Mouse (Mus musculus) ovary, adult 18-20 months (tissue): Measurements from ENCODE around the gene Prdm2.

Source experiments
- DNase-seq: peaks from one replicate; pipeline ENCODE4 v3.0.0; 2022; ENCODE audit warnings: low spot score, mixed read lengths

The Prdm2 gene

DNA sequence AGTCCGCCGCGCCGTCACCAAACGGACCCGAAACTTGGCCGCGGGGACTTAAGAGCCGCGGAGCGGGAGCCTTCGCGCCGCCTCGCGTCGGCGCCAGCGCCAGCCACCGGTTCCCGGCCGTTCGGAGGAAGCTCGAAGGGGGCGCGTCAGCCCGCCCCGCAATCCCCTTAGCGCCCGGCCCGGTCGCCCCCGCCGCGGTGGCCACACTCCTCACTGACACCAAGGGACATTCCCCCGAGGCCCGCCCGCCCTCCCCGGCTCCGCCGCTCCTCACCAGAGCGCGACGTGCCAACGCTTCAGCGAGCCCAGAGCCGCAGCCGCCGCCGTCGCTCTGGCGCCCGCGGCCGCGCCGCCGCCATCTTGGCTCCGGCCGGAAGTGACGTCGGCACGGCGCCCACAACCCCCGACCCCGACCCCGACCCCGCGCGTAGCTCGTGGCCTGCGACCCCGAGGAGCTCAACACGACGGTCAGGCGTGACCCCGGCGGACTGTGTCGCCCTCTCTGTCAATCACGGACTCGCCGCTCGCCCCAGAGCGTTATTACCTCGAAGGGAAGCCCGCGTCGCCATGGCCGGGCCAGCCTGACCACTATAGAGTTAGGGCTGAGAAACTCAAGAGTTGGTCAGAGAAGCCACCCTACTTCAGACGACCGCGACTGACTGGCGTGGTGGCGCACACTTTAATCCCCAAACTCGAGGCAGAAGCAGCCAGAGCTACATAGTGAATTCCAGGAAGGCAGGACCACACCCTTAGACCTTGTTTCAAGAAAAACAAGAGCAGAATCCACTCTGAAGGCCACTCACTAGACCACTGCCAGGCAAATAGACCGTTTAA, at the start of gene Prdm2:
Gene Prdm2, minus strand, starts transcription at position 655 of the 834 bp plus-strand sequence.
- DNase-seq, result peak; percentile 16

DNA sequence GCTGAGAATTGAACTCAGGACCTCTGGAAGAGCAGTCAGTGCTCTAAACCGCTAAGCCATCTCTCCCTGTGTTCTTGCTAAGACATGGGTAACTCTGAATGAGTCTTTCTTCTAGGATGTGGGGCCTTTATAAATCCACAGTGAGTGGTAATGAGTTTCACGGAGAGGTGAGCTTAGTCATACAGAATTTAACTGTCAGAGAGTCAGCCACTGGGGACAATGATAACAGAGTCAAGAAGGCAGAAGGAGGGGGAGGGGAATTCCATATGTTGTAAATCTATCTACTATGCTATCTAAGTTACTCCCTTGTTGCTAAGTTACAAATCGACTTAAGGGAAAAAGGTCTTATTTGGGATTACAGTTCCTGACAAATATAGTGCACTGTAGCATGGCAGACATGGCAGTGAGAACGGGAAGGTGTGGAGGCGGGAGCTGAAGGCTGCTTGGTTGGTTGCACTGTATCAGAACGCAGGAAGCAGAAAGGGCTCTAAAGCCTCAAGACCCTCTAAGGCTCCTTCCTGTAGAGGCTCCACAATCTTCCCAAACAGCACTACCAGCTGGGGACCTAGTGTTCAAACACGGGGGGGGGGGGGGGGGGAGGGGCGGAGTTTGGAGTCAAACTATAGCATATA, 47.0 kb upstream of the Prdm2 start:
- no peak for DNase-seq

DNA sequence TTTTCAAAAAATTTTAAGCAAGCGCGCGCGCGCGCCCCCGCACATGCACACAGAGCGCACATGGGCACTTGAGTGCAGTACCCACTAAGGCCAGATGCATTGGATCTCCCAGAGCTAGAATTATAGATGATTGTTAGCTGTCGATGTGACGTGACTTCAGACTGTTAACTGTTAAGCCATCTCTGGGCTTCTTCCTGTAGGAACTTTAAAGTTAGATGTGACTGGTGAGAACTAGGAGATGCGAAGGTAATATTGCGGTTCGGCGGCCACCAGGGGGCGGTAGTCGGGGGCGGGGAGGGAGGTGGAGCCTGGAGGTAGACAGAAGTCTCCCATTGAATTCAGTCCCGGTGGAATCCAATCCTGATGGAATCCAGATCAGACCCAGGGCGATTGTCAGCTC, 45.7 kb upstream of the Prdm2 start:
- no peak for DNase-seq

DNA sequence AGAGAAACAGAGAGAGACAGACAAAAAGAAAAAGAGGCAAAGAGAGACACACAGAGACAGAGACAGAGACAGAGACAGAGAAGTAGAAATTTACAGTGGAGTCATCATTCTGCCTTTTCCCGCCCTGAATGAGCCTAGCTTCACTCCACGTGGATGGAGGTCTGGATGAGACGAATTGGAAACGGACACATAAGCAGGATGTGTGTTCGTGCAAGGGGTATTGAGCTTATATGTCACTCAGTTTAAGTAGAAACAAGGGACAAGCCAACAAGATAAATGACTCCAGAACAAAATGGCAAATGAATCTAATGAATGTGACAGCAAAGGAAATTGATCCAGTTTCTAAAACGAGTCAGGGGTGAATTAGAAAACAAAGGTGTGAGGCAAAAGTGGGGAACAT, 45.2 kb upstream of the Prdm2 start:
- DNase-seq, result no peak

DNA sequence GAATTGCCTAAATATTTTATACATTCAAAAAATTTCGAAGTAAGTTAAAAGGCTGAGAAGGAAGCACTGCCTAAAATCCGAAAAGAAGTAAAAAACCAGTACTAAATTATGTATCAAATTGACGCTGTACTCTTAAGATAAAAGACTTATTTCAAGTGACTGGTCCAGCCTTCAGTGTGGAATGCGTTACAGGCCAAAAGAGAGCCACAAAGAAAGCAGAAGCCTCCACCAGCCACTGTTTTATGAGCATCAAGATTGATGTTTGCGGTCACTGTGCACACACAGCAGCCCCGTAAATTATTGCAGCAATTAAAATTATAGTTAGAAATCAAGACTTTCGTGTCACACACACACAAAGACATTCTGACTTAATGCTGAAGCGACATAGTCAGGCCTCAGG, 42.7 kb upstream of the Prdm2 start:
- DNase-seq, result no peak

DNA sequence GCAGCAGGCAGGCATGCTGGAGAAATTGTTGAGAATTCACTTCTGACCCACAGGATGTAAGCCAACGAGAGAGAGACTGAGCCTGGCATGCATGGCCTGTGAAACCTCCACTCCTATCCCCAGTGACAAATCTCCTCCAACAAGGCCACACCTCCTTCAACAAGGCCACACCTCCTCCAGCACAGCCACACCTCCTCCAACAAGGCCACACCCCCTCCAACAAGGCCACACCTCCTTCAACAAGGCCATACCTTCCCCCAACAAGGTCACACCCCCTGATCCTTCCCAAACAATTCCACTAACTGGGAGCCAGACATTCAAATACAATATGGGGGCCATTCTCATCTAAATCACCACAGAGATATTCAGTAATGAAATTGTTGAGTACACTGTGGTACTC, 40.6 kb upstream of the Prdm2 start:
- no peak for DNase-seq

DNA sequence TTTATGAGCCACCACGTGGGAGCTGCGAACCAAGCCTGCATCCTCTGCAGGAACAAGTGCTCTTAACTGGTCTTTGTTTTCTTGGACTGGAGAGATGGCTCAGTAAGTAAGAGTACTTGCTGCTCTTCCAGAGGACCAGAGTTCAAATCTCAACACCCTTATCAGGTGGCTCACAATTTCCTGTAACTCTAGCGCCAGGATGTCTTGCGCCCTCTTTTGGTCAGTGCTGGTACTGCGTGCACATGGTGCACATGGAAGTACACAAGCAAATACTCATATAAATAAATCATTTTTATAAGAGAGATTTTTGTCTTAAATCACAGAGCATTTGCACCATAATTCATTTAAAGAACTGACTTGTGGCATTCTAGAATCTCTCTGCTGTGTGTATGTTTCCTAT, 35.3 kb upstream of the Prdm2 start:
- DNase-seq, result no peak

DNA sequence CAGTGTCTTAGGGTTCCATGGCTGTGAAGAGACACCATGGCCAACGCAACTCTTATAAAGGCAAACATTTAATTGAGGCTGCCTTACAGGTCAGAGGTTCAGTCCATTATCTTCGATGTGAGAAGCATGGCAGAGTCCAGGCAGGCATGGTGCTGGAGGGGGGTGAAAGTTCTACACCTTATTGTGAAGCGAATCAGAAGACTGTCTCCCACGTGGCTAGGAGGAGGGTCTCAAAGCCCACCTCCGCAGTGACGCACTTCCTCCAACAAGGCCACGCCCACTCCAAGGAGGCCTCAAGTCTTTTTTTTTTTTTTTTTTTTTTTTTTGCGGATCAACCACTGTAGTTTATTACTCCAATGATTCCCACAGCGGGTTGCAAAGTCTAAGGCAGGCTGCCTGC, 28.5 kb upstream of the Prdm2 start:
- no peak for DNase-seq

DNA sequence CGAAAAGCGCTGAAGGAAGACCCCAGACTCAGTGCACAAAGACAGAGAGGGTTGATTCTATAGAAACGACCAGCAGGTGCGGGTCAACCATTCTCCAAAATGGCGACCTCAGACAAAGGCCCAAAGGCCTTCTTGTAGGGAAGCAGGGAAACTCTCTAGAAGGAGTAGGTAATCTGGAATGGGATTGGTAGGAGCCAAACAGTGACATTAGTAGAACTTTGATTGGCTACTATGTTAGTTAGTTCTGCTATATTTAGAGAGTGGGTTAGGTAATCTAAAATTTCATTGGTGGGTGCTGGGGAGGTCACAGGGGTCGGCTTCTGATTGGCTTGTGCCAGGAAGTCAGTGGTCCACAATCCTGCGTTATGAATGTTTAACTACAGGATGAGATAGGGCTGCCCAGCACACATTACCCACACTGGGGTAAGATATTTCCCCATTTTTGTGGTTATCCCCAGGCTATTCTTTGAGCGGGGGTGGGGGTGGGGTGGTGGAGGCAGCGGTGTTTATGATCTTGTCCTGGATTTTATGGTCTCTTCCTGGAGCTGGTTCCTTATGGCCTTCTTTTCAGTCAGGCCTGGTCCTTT, 26.9 kb upstream of the Prdm2 start:
- no peak for DNase-seq

DNA sequence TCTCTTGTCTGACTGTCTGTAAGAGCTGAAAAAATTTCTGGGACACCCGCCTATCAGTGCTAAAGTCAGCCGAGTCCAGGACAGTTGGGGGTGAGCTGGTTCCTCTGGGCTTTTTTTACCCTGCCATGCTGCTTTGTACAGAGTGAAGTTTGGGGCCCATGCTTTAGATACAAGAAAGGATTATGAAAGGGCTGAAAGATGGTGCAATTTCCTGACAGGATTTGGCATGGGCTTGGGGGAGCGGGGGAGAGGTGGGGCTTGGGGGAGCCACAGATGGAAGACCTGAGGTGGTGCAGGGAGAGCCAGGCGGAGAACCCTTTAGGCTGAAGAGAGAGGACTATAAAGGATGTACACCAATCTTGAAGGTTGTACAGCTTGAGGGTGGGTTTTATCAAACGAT, 26.3 kb upstream of the Prdm2 start:
- DNase-seq, result no peak

DNA sequence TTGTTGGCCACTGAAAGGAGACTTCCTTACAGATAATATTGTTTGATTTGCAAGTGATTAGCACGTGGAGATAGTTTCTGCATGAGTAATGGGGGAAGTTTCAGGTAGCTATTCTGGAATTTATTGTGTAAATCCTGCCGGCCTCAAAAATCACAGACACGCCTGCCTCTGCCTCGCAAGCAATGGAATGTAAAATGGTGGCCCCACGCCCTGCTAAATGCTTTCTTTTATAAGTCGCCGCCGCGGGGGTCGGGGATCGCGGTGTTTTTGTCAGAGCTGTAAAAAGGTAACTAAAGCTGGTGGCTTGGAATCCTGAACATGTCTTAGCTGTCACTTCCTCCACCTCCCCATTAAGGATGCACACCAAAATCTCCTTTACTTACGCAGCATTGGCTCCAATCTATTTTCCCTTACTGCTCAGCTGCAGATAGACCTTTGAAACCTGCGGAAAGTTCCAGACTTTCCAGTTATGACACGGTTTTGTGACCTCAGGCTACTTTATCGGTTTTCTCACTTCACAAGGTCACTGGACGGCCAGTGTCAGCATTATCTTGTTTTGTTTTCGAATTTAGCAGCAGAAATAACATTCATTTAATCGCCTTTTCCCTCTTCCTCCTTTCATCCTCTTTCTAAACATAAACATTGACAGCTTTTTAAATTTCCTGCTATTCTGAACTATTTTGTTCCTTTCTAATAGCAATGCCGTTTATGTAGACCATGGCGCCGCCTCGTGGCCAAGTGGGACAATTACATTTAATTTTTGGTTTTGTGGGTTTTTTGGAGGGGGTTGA, 25.6 kb upstream of the Prdm2 start:
- no peak for DNase-seq

DNA sequence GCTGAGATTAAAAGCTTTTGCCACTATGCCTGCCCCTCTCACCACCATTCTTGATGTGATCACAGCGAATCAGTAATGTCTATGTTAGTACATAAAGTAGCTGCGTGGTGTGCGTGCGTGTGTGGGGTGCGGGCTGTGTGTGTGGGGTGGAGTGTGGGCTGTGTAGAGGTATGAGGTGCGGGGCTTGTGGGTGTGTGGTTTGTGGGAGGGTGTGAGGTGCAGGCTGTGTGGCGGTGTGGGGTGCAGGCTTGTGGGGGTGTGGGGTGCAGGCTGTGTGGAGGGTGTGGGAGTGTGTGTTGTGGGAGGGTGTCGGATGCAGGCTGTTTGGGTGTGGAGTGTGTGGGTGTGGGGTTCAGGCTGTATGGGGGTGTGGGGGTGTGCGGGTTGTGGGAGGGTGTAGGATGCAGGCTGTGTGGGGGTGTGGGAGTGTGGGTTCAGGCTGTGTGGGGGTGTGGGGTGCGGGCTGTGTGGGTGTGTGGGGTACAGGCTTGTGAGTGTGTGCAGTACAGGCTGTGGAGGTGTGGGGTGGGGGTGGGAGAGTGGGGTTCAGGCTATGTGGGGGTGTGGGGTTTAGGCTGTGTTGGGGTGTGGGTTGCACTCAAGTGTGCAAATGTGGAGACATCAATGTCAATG, 19.1 kb upstream of the Prdm2 start:
- DNase-seq, result no peak

DNA sequence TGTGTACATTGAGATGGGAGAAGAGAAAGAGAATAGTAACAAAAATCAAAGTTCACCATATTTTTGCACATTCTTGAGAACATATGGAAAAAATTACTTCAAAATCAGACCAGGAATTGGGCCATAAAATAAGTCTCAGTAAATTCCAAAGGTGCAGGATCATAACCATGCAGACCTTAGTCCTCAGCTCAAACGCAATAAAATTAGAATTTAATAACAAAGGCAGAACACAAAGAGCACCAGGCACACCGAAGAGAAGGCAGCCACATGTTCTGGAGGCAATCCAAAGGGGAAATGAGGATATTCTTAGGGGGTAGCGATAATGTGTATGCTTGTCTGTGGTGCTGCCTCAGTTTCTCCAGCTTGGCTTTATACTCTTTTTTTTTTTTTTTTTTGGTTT, 18.3 kb upstream of the Prdm2 start:
- no peak for DNase-seq

DNA sequence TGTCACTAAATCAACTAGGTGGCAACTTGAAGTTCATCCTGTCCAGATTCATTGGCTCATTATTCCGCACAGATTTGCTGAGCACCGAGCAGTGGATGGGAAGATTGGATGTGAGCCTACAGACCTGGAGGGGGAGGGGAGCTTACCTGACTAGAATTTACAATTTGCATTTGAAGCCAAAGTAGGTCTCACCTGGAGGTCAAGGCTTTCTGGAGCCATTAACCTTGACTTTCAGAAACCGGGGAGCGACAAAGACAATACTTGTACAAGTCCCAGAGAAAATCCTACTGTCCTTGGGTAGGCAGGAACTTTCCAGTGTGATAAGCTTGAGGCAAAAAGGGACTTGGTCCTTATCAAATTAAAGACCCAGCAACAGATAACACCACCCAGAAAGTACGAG, 15.2 kb upstream of the Prdm2 start:
- DNase-seq, result no peak

DNA sequence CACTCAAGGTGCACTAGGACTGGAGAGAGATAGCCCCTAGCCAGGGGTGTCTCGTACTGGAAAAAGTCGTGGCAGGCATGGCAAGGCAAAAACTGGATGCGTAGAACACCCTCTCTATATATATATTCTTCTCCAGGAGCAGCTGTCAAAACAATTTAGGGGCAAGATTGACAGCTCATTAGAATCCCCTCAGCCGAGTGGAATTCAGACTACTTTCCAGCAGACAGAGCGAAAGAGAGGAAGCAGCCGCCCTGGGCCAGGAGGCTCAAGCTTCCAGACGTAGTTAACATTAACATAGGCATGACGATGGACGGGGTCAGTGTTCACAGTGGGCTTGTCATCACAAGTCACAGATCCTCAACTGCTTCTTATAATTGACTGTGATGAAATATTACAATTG, 13.1 kb upstream of the Prdm2 start:
- no peak for DNase-seq

DNA sequence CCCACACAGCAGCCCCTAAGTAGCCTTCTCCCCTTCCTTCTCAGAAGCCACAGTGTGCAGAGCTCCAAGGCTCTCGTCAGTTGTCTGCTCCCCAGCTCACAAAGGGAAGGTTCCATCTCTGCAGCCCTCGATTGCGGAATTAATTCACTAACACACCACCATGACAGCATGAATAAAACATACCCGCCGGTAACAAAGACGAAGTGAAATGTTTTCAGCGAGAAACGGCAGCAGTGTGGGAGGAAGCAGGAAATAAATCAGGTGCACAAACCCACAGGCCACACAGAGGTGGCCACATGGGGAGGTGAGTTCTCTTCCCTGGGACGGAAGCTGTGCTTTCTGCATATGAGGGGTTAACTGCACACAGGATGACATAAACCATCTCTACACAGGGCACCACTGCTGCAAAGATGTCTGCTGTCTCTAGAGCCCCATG, 6.5 kb upstream of the Prdm2 start:
- DNase-seq, result no peak

DNA sequence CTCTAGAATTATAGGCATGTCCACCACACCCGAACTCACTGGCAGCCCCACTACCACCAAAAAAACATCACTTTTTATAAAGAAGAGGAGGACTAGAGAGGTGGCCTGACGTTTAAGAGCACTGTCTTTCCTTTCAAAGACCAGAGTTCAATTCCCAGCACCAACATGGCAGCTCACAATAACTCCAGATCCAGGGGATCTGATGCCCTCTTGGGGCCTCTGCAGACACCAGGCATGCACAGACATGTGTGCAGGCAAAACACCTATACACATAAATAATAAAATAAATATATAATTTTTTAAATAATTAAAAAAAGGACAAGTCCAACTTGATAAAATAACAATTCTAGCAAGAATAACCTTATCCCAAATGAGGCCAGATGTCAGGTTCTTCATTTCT, 6.1 kb upstream of the Prdm2 start:
- DNase-seq, result no peak

DNA sequence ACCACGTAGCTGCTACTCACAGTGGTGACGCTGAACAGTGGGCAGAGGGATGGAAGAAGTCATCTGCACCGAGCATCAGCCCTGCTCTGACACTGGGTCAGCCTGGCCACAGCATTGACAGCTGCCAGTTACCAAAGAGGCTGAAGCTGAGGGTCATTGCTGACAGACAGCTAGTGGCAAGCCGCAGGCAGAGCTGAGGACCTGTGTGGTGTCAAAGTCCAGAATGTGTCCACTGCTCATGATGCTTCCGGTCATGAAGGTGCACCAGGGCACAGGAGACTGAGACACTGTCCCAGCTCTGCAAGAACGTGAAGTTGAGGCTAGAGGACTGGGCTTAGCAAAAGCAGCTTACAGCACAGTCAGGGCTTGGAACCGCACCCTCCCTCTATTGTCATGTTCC, 4.4 kb upstream of the Prdm2 start:
- DNase-seq, result no peak

DNA sequence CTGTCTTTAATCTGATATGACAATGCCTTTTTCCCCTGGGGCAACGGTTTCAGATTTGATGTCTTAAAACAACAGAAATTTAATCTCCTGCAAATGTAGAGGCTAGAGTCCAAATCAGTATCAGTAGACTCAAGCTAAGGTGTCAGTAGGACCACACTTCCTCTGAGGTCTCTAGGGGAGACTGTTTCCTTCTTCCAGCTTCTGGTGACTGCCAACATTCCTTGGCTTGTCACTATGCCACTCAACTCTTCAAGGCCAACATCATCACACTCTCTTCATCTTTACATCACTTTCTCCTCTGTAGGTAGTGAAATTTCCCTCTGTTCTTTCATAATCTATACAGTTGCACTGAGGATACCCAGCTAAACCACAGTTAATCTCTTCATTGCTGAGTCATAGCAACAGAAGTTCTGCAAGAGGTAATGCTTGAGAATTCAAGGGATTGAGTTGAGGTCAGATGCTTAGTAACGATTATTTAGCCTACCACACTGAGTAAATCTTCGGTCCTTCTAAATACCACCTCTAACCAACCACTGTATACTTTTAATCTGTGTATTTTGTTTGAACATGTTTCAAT, 1.5 kb upstream of the Prdm2 start:
- no peak for DNase-seq

DNA sequence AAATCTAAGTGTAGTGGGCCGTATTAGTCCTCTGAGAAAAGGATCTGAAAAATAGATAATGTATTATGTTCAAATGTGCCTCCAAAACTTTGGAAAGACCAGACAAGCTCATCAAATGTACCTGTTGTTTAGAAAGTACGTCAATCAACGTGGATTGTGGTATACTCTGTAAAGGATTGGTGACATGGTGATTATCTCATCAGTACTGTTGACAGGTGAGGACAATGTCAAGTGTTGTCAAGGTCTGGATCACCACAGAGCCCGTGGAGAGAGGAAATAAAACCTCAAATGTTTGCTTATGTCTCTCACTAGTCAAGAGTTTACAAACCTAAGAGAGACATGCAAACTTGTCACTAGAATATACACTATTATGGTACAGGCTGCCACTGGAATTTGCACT, 776 bp upstream of the Prdm2 start:
- no peak for DNase-seq

DNA sequence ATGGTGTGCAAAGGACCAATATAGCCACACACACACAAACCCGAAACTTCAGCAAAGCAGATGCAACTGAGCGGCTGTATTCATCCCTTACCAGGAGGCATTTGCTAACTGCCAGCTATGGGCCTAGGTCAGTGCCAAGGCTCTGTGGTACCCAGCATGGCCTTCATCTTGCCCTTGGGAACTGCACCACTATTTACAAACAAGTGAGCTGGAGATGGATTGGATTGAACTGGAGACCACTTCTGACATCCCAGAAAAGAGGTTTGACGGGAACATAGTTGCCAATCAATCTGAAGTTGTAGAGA, 332 bp upstream of the Prdm2 start:
- DNase-seq, result no peak
